Comparison of ENCODE assay signal across 42 mouse cellular contexts in genomic region chr6:71256166-71256565, GRCm38 (mm10). TPM values are rescaled to one million over a fixed set of nuclear protein-coding genes. Genes with fewer than 3 reads are reported as not detected.
"Had no signal": no experiment of that assay in that cellular context is flagged by ENCODE, and none has a peak within 500 bp of the region (broad histone marks: within the 10 kb centered on the region; RNA-seq: fewer than 3 reads in every experiment).

No protein-coding gene starts in this region.

- DNase-seq: heart, postnatal 10 days; heart, postnatal 14 days; heart, postnatal 4 days; kidney, adult 11 months; kidney, adult 18-20 months; kidney, adult 2 months; kidney, adult 8-10 months; kidney, adult 9 months; kidney, postnatal 10 days; kidney, postnatal 14 days; kidney, postnatal 25 days; kidney, postnatal 36 days; kidney, postnatal 4 days; layer of hippocampus, adult 9-11 months; layer of hippocampus, postnatal 36 days had no signal

- H3K4me3 ChIP-seq: heart, embryonic 12.5 days; heart, embryonic 13.5 days; heart, embryonic 15.5 days; hindbrain, embryonic 10.5 days; hindbrain, embryonic 12.5 days; hindbrain, embryonic 13.5 days; hindbrain, embryonic 15.5 days; intestine, embryonic 15.5 days; kidney, embryonic 15.5 days; layer of hippocampus, adult 2 months; left cerebral cortex, adult 2 months had no signal

- H3K27ac ChIP-seq: heart, embryonic 13.5 days; heart, embryonic 15.5 days; hindbrain, embryonic 10.5 days; hindbrain, embryonic 12.5 days; hindbrain, embryonic 13.5 days; hindbrain, embryonic 14.5 days; hindbrain, embryonic 15.5 days; hindbrain, postnatal 0 days; intestine, embryonic 15.5 days; kidney, embryonic 15.5 days; kidney, postnatal 0 days; layer of hippocampus, adult 2 months; left cerebral cortex, adult 2 months had no signal

- H3K27me3 ChIP-seq: heart, embryonic 12.5 days; heart, embryonic 13.5 days; heart, embryonic 15.5 days; hindbrain, embryonic 12.5 days; hindbrain, embryonic 13.5 days; hindbrain, embryonic 15.5 days; intestine, embryonic 15.5 days; kidney, embryonic 15.5 days had no signal

- H3K36me3 ChIP-seq: hindbrain, embryonic 10.5 days; hindbrain, embryonic 12.5 days; hindbrain, embryonic 13.5 days; hindbrain, embryonic 15.5 days; intestine, embryonic 15.5 days; kidney, embryonic 15.5 days had no signal

- H3K9me3 ChIP-seq: heart, embryonic 12.5 days; heart, embryonic 13.5 days; heart, embryonic 15.5 days; hindbrain, embryonic 10.5 days; hindbrain, embryonic 12.5 days; hindbrain, embryonic 13.5 days; hindbrain, embryonic 15.5 days; intestine, embryonic 15.5 days; kidney, embryonic 15.5 days had no signal

- H3K4me1 ChIP-seq: hindbrain, embryonic 10.5 days; hindbrain, embryonic 12.5 days; hindbrain, embryonic 13.5 days; hindbrain, embryonic 15.5 days; intestine, embryonic 15.5 days; kidney, embryonic 15.5 days had no signal

RNA-seq across cellular contexts. Expression of gene Fabp1, which starts 56.5 kb away (rescaled TPM):
- total RNA-seq: heart, postnatal 10 days; heart, postnatal 14 days; heart, postnatal 25 days; heart, postnatal 4 days; hematopoietic stem cell, adult 5-6 weeks; hindbrain, postnatal 0 days; layer of hippocampus, adult 18-20 months; layer of hippocampus, adult 2 months; layer of hippocampus, adult 8-10 months; layer of hippocampus, postnatal 10 days; layer of hippocampus, postnatal 14 days; layer of hippocampus, postnatal 25 days; layer of hippocampus, postnatal 36 days; left cerebral cortex, adult 18-20 months; left cerebral cortex, adult 2 months; left cerebral cortex, adult 8-10 months had no signal
- polyA plus RNA-seq: heart, embryonic 14.5 days; hindbrain, embryonic 10.5 days; hindbrain, embryonic 11.5 days; hindbrain, embryonic 12.5 days; hindbrain, embryonic 13.5 days; hindbrain, embryonic 14.5 days; hindbrain, embryonic 16.5 days; hindbrain, postnatal 0 days; inflammation-experienced regulatory T-cells, adult 6 months had no signal
